Mouse (Mus musculus): ENCODE results near the gene Ptprt. TPM values are rescaled to one million over a fixed set of nuclear protein-coding genes. Genes with fewer than 3 reads are reported as not detected.

The Ptprt gene
- polyA plus RNA-seq, 1 experiment, result not detected

- Histone ChIP-seq H3K4me3 (ENCODE audit: insufficient read depth, low read depth, low read length) (no peak overlapping the region), H3K27ac (replicated peaks; ENCODE audit: low read depth, low read length) (no peak overlapping the region), H3K4me1 (ENCODE audit: control insufficient read depth, insufficient read depth, insufficient read length, low read length) (no peaks in the 10 kb centered on the region)
These were observed 951.6 kb downstream of the Ptprt start for GRCm38 (mm10) chr2:161709316-161709715.

DNA sequence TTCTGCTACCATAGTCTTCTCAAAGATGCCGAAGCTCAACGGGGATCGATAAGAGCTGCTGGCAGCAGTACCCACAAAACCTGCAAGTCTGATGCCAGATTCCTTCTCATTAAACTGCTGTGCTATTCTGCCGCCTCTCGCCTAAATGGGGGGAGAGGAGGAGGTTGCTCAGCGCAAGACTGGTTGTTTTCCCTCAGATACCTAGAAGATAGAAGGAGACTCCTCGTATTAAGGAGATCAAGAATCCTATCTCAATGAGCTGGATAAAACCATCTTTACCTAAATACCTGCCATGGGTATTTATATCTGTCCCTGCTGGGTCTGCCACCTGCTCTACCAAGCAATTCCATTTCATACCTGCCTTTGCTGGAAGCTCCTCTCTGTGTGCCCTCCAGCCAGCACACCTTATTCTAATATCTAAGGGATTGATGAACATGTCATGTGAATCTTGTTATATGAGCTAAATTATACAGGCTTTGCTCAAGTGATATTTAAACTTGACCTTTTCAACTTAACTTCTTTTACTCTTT, 954.5 kb downstream of the Ptprt start:
- H3K4me3 ChIP-seq (ENCODE audit: insufficient read depth, low read depth, low read length), result no peak overlapping the region
- H3K4me1 ChIP-seq (ENCODE audit: control insufficient read depth, insufficient read depth, insufficient read length, low read length), result no peaks in the 10 kb centered on the region
- no peak overlapping the region for H3K27ac ChIP-seq (replicated peaks; ENCODE audit: low read depth, low read length)

GRCm38 (mm10) chr2:161704811-161705210, 956.1 kb downstream of the Ptprt start:
- Histone ChIP-seq H3K27ac (replicated peaks; ENCODE audit: low read depth, low read length) (no peak overlapping the region), H3K4me3 (ENCODE audit: insufficient read depth, low read depth, low read length) (no peak overlapping the region), H3K4me1 (ENCODE audit: control insufficient read depth, insufficient read depth, insufficient read length, low read length) (no peaks in the 10 kb centered on the region)

DNA sequence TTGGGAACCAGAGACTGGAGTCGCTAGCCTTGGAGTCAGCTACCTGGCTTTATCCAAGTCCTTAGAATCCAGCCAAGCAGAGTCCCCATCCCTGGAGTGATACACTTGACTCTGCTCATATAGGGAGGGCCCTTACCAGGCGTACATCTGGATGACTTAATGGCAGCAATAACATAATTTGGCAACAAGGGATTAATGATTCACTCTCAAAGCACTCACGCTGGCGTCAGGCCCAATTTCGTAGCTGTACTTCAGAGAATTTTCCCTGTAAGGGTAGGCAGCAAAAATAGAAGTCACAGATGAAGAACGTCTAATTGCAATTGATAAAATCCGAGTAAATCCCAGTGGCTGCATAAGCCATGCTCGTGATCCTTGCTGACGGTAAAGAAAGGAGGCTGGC, 956.5 kb downstream of the Ptprt start:
- no peaks in the 10 kb centered on the region for H3K4me1 ChIP-seq (ENCODE audit: control insufficient read depth, insufficient read depth, insufficient read length, low read length)
- H3K4me3 ChIP-seq (ENCODE audit: insufficient read depth, low read depth, low read length), result no peak overlapping the region
- H3K27ac ChIP-seq (replicated peaks; ENCODE audit: low read depth, low read length), result no peak overlapping the region

DNA sequence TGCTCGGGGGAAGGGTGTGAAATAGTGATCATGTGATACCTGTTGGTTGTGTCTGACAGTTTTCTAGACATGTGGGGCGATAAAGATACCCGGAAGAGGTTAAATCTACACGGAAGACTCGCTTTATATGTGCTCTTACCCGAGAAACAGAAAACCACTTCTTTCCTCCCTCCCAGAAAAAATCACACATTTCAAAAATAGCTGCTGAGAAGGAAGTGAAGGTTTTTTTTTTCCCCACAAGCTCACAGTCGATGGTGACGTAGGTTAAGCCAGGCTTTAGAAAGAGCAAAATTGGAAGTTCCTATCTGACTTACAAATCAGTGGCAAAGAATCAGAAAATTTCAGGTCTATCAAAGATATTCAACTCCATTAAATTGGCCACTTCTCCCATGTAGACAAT, 965.1 kb downstream of the Ptprt start:
- H3K27ac ChIP-seq (replicated peaks; ENCODE audit: low read depth, low read length), result no peak overlapping the region
- H3K4me3 ChIP-seq (ENCODE audit: insufficient read depth, low read depth, low read length), result no peak overlapping the region
- H3K4me1 ChIP-seq (ENCODE audit: control insufficient read depth, insufficient read depth, insufficient read length, low read length), result no peaks in the 10 kb centered on the region

DNA sequence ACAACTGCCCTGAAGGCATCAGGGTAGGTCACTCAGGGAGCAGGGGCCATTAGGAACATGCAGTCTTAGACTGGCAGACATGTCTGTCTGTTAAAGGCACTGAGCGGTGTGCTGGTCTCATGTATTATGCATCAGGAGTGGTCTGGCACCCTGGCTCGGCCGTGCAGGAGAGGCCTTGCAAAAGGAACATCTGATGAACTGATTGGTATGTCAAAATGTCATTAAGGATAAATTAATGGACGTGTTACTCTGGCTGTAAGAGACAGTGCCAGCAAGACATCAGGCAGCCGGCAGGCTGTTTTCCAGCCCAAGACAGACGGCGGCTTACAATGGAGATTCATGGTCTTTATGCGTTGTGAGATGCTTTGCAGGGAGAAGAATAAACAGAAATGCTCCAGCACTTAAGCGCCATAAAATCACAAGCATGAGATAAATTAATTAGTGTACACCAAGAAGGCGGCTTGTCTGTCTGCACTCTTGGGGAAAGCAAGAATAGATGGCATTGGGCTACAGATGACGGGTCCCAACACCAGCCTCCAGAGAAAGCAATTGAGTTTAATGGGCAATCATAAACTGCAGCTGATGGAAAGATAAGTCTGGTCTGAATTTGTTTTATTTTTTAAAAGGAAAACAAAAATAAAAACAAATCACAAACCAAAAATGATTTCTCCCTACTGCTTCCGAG, 992.5 kb downstream of the Ptprt start:
- no peaks in the 10 kb centered on the region for H3K4me1 ChIP-seq (ENCODE audit: control insufficient read depth, insufficient read depth, insufficient read length, low read length)
- H3K4me3 ChIP-seq (ENCODE audit: insufficient read depth, low read depth, low read length), result no peak overlapping the region
- H3K27ac ChIP-seq (replicated peaks; ENCODE audit: low read depth, low read length), result no peak overlapping the region

DNA sequence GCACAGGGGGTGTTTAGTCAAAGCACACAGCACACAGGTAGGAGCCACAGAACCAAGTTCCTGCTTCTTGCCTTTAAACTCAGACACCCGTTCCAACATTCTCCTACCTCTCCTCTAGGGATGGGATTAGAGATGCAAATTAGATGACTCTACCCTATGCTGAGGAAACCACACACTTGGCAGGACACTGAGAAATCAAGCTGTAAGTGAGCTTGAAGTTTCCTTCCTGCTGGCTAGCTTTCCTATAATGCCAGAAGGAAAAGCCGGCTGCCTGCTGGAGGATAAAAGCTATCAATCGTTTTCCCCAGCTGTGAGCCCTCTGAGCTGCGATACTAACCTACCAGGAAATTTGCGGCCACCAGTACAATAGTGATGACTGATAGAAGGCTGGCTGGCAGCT, 999.0 kb downstream of the Ptprt start:
- Histone ChIP-seq H3K4me1 (ENCODE audit: control insufficient read depth, insufficient read depth, insufficient read length, low read length) (no peaks in the 10 kb centered on the region), H3K27ac (replicated peaks; ENCODE audit: low read depth, low read length) (no peak overlapping the region), H3K4me3 (ENCODE audit: insufficient read depth, low read depth, low read length) (no peak overlapping the region)

GRCm38 (mm10) chr2:161660827-161661226, 1000.1 kb downstream of the Ptprt start:
- Histone ChIP-seq H3K27ac (replicated peaks; ENCODE audit: low read depth, low read length) (no peak overlapping the region), H3K4me1 (ENCODE audit: control insufficient read depth, insufficient read depth, insufficient read length, low read length) (no peaks in the 10 kb centered on the region), H3K4me3 (ENCODE audit: insufficient read depth, low read depth, low read length) (no peak overlapping the region)

DNA sequence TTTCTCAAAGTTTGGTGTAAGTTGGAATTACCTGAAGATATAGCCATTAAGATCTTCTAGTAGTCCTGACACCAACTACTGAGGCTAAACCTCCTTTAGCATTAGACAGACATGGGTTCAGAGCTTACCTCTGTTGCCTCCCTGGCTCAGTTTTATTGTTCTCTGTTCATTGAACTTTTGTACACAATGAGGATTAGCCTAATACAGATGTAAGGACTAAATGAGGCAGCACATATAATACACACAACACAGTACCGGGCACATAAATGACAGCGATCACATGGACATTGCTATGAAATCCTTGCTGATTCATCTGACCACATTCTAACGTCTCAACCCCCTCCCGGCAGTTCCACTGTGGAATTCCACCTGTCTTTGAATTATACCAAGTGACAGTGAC, 1003.9 kb downstream of the Ptprt start:
- H3K4me3 ChIP-seq (ENCODE audit: insufficient read depth, low read depth, low read length), result no peak overlapping the region
- H3K4me1 ChIP-seq (ENCODE audit: control insufficient read depth, insufficient read depth, insufficient read length, low read length), result no peaks in the 10 kb centered on the region
- no peak overlapping the region for H3K27ac ChIP-seq (replicated peaks; ENCODE audit: low read depth, low read length)

DNA sequence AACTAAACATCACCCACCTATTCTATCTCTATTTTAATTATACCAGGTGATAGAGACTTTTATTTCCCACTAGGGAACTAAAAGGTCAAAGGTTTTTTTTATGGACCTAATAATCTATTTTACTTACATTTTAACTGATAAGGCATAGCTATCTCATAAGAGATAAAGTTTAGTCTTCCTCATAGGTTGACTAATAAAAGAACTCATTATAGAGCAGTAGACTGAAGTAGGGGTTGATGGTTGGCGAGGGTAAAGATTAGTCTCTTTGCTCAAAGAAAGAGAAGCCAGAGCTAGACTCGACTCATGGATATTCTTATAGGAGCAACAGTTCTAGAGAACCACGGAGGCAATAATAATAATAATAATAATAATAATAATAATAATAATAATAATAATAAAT, 1004.3 kb downstream of the Ptprt start:
- no peak overlapping the region for H3K4me3 ChIP-seq (ENCODE audit: insufficient read depth, low read depth, low read length)
- H3K27ac ChIP-seq (replicated peaks; ENCODE audit: low read depth, low read length), result no peak overlapping the region
- no peaks in the 10 kb centered on the region for H3K4me1 ChIP-seq (ENCODE audit: control insufficient read depth, insufficient read depth, insufficient read length, low read length)

GRCm38 (mm10) chr2:161640805-161641204, 1020.1 kb downstream of the Ptprt start:
- no peak overlapping the region for H3K27ac ChIP-seq (replicated peaks; ENCODE audit: low read depth, low read length)
- no peak overlapping the region for H3K4me3 ChIP-seq (ENCODE audit: insufficient read depth, low read depth, low read length)
- H3K4me1 ChIP-seq (ENCODE audit: control insufficient read depth, insufficient read depth, insufficient read length, low read length), result no peaks in the 10 kb centered on the region

GRCm38 (mm10) chr2:161634084-161634483, 1026.9 kb downstream of the Ptprt start:
- Histone ChIP-seq H3K27ac (replicated peaks; ENCODE audit: low read depth, low read length) (no peak overlapping the region), H3K4me1 (ENCODE audit: control insufficient read depth, insufficient read depth, insufficient read length, low read length) (no peaks in the 10 kb centered on the region), H3K4me3 (ENCODE audit: insufficient read depth, low read depth, low read length) (no peak overlapping the region)

DNA sequence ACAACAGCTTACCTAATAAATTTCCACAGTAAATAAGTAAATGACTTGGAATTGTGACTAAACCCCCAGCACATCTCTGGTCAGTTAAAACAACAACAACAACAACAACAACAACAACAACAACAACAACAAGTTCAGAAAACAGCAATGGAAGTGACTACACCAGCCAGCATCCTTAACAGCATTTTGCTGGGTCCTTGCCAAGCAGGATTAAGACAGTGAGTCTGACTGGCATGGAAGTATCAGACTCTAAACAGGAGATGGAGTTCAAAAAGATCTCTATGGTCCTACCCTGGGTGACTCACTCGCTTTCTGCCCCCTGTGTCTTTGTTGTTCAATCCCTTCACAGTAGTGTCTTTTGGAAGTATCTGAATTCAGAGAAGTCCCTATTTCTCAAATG, 1035.1 kb downstream of the Ptprt start:
- no peak overlapping the region for H3K4me3 ChIP-seq (ENCODE audit: insufficient read depth, low read depth, low read length)
- no peaks in the 10 kb centered on the region for H3K4me1 ChIP-seq (ENCODE audit: control insufficient read depth, insufficient read depth, insufficient read length, low read length)
- H3K27ac ChIP-seq (replicated peaks; ENCODE audit: low read depth, low read length), result no peak overlapping the region

DNA sequence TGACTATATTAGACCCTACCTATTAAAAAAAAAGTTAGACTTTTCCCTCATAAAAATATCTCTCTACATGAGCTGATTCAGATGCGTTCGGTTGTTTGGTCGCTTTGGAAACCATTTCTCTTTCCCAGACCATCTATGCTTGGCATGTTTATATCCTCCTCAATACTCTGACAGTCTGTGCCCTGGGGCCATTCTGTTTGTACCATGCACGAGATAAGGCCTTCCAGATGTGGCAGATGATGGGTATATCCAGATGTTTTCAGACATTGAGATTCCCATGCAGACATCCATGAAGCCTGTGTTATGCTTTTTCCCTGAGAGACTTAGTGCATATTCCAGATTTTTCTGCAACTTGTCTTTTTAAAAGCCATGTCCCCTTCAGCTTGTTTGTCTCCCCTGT, 1052.5 kb downstream of the Ptprt start:
- no peaks in the 10 kb centered on the region for H3K4me1 ChIP-seq (ENCODE audit: control insufficient read depth, insufficient read depth, insufficient read length, low read length)
- H3K27ac ChIP-seq (replicated peaks; ENCODE audit: low read depth, low read length), result no peak overlapping the region
- H3K4me3 ChIP-seq (ENCODE audit: insufficient read depth, low read depth, low read length), result no peak overlapping the region

DNA sequence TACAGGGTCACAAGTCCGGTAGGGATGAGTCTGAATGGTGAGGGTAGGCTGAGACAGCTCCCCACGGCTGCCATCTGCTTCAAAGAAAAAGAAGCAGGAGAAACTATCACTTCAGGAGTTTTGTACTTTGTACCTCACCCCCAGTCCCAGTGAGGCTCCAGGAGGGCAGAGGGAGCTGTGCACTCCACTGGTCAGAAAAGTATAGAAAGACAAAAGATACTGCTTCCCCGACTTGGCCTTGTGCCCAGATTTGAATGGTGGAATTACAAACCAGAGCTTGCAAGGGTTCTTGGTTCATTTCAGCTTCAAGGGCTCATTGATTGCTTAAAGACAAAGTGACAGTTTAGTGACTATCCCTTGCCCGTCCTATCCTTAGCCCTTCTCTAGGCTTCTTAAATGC, 1053.6 kb downstream of the Ptprt start:
- Histone ChIP-seq H3K4me1 (ENCODE audit: control insufficient read depth, insufficient read depth, insufficient read length, low read length) (no peaks in the 10 kb centered on the region), H3K27ac (replicated peaks; ENCODE audit: low read depth, low read length) (no peak overlapping the region), H3K4me3 (ENCODE audit: insufficient read depth, low read depth, low read length) (no peak overlapping the region)

GRCm38 (mm10) chr2:161600206-161600808, 1060.6 kb downstream of the Ptprt start:
- H3K4me1 ChIP-seq (ENCODE audit: control insufficient read depth, insufficient read depth, insufficient read length, low read length), result no peaks in the 10 kb centered on the region

More at GRCm38 (mm10) chr2:161600206-161600808, 1060.6 kb downstream of the Ptprt start:
- H3K4me3 ChIP-seq (ENCODE audit: insufficient read depth, low read depth, low read length), result no peak overlapping the region
- no peak overlapping the region for H3K27ac ChIP-seq (replicated peaks; ENCODE audit: low read depth, low read length)

All from brown adipose tissue, adult 24 weeks (tissue).